Mouse (Mus musculus) c-Kit-positive CD71-positive TER-119-negative erythroid progenitor cells, embryonic 14.5 days (primary cell): ENCODE results near the gene Tmem200a.
"Not testable (repeated sequence)": the region's sequence is repeated elsewhere in the genome, so short reads cannot be mapped to it uniquely, and the experiment has no call there.

Source experiments
- DNase-seq: peaks from one replicate; pipeline ENCODE4 v3.0.0-alpha.2; 2013; ENCODE audit warnings: low read depth

Tmem200a gene

DNA sequence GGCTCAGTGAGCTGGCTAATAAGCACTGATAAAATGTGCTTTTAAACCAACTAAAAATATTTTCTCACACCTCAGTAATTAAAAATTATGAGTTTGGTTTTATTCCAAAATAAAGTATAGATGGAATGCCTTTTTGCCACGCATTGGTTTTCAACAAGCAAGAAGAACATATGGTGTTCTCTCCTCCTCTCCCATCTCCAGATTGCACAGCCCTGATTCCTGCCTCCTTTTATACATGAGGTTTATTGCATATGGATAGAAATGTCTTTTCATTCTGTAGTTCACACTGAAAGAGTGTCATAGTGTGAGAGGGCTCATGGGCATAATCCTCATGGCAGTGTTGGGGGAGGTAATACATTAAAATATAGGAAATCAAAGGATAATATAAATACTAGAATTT lies 96.2 kb downstream of the Tmem200a start:
- DNase-seq = no peak

DNA sequence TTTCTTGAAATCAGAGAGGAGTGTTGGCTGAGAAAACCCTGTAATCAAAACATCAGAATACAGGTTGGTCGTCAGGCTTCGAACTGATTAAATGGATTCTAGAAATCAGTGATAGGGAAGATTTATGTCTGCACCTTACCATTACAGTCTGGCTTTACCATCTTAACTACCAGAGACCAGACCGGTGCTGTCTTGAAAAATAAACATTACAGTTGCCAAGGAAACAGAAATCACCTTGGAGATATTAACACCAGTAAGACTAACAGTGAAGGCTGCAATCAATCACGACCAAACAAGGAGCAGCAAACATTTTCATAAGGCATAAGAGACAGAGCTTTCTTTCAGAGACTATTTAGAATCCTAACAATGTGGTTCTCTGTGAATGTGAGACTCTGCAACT lies 116.0 kb downstream of the Tmem200a start:
- DNase-seq = no peak

DNA sequence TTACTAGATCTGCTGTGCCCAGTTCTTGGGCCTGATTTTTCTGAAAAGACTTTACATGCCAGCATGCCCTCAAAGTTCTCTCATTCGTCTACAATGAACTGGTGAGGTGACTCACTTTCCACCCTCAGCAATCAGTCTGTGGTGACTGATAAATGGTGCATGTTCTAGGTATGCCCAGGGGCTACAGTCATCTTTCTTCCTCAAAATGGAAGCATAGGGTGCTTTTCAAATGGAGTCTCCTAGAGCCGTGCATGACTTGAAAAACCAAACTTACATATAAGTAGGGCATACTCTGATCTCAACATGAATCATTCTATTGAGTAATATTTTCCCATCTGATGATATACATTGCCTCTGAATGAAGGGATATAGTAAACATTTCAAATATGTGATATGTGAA lies 117.8 kb downstream of the Tmem200a start:
- no peak for DNase-seq

DNA sequence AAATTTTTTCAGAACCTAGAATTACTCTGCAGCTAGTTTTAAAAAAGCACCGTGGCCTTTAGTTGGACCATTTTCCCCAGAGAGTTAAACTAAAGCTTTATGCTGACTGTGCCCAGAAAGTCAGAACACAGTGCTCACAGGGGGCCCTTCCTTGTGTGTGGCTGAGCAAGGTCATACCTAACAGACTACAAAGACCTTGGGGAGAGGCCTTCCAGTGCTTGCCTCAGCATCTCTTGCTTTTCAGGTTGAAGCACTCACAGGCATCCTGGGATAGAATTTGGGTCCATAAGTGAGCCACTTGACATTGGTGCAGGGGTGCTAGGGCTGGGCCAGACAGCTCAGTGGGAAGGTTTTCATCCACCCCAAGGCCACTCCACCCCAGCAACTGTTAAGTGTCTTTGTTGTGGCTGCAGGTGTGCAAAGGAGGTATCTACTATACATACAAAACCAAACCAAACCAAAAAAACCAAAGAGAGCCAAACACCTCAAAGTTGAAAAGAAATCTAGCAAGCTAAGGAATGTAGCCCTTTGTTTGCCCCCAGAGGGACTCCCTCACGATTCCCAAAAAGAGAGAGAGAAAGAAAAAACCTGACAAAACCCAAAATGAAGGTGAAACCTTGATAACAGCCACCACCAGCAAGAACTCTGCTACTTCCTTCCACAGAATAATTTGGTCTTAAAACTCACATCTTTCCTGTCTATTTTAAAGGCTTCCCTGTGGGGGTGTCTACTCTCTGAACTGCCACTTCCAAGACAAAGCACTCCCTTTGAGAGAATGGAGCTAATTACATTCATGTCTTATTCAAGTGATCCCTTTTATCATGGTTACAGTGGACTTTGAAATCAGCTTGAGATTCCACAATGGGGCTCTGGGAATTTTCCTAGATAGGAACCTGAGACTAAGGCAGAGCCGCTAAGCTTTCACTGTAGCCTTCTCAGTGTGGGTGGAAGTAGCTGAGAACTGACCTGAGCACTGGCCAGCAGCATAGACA lies 119.8 kb downstream of the Tmem200a start:
- DNase-seq = no peak

DNA sequence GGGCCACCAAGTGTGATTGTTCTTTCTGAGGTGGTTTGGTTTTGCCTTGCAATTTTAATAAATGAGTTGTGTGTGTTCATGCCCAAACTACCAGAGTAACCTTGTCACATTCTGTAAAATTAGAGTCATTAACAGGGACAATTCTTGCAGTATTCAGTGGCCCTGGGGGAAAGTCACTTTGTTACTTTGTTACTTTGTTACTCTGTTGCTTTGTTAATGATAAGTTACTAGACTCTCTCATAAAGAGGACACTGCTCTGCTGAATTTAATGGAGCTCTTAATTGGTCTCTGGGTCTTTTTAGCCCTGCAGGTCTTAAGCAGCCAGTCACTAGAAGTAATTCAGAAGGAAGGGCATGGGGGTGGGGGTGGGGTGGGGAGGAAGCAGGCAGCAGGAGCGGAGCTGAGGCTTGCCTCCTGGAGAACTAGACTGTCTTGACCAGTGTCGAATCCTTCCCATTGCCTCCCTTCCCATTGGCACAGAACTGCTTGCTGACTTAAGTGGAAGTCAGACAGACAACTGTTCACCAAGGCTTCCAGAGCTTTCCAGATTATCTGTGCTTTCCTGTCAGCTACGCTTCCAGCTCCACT lies 124.1 kb downstream of the Tmem200a start:
- DNase-seq = no peak

DNA sequence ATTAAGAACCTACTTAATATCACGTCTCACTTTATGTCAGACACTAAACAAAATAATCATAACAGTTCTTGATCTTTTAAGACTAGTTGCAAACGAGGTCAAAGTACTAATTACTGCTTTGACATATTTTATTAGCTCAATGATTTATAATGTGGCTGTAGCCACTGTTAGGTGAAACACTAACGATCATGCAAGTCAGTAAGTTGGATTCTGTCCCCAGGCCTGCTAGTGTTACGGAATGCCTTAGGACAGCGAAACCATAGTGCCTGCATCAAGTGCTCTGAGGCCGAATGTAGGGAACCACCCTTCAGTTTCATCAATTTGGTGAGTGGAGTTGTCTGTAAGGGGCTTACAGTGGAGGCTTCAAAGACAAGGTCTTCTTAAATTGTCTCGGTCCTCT lies 126.0 kb downstream of the Tmem200a start:
- no peak for DNase-seq

DNA sequence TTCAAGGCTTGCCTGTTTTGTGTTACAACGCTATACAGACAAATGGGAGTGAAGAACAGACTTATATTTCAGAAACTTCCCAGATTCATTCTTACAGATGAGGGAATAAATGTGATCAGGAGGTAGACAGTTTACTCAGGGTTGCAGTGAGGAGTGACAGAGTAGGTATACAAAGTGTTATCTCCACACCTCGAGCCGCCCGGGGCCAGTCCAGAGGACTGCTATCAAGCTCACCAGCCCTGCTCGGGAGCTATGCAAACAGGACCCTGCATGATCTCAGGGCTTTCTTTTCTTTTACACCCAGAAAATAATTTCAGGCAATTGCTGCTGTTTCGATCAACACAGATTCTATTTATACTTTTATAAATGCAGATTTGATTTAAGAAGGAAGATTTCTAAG lies 126.7 kb downstream of the Tmem200a start:
- no peak for DNase-seq

DNA sequence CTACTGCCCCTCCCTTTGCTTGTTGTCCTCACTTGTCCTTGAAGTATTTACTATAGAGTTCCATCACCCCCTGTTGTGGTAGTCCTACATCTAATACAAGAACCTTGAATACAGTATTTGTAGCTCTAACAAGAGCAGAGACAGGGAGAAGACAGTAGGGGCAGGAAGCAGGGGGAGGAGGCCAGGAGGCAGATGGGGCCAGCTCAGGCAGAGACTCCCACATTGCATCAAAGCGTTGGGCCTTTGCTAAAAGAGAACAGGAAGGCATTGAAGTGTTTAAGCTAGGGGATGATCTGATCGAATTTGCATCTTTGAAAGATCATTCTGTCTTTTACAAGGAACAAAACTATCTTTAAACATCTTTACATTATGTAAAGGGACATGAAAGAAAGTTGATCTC lies 133.0 kb downstream of the Tmem200a start:
- DNase-seq = no peak

DNA sequence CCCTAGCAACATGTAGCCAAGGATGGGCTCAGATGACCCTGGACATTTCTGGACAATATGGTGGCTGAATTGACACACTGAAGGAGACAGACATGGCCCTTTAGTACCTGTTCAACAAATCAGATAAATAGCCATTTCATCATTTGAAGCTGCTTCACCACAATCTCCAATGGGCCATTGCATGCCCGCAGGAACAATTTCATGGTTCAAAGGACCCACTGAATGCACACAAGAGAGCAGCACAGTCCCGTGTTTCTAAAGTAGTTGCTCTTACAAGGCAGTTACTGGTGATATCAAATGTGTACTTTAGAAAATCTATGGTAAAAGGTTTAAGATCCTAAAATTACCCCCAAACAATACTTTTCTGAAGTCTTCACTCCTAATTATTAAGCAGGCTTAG lies 134.2 kb downstream of the Tmem200a start:
- DNase-seq = no peak

DNA sequence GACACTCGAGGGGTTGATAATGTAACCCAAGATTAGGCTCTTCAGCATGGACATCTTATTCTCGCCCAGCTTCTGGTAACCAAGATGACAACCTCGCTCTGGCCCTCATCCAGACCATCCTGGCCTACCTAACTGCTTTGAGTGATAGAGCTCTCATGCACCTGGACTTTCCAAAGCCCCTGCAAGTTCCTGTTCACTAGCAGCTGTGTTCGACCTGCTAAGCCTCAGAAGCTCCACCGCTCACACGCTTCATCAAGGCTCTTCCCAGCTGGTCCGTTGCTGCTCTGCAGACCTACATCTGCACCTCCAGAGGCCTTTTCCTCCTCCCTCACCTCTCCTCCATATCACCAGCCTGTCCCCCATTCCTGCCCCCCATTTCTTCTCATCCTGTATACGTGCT lies 147.1 kb downstream of the Tmem200a start:
- DNase-seq = no peak

DNA sequence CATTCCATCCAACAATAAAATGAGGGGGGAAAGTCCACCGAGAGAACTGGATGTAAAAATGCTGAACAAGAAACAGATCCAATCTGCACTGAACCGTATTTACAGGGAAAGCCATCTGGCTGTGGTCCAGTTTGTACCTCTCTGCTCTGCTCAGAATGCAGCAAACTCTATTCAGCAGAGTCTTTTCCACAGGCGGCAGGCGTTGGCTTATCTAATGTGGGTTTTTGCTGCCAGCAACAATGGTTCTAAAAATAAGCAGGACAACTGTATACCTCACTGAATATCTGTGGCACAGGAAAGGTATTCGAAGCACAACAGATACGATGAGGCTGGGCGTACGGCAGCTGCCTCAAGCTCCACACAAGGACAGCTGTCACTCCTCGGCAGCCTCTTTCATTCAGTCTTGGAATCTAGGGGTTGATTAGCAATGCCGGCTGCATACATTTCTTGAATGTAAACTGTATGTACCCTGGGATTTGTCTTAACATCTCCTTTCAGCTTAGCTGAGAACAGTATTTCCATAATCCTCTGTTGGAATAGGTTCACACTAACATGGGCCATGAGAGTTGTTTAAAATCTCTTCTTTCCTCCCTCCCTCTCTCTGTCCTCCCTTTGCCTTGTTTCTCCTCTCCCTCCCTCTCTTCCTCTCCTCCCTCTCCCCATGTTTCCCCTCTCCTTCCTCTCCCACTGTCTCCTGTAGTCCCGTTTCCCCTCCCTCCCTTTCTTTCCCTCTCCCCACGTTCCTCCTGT lies 149.3 kb downstream of the Tmem200a start:
- DNase-seq = no peak

DNA sequence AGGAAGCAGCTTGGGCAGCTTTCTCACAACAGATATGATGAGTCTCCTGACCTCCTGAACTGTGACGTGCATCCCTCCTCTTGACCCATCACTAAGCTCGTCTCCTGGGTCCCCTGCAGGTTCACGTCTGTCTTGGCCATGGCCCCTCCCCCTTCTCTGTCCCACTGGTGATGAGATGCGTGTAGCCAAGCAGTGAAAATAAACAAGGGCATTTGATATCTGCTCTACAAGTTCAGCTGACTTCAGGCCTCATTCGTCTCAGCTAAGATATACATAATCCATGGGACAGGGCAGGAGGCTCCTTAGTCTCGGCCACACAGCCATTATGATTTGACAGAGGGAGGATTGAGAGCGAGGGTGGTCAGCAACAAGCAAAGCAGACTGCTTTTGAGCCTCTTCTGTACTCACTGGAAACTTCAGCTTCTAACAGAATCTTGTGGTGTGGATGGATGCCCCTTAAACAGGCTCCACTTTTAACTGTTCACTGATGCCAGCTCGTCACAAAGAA lies 149.9 kb downstream of the Tmem200a start:
- no peak for DNase-seq

DNA sequence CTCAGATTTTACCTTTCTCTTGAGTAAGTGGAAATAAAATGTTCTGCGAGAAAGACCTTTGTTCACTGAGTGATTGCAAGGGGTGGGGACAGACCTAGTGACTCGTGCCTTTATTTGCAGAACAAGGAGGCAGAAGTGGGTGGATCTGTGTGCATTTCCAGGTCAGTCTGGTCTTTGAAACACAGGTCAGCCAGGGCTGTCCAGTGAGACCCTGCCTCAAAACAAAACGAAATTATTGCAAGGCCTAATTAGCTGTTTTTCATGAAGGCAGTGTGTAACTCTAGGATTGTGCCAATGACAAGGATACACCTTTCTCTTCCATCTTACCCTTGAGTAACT lies 150.4 kb downstream of the Tmem200a start:
- no peak for DNase-seq

DNA sequence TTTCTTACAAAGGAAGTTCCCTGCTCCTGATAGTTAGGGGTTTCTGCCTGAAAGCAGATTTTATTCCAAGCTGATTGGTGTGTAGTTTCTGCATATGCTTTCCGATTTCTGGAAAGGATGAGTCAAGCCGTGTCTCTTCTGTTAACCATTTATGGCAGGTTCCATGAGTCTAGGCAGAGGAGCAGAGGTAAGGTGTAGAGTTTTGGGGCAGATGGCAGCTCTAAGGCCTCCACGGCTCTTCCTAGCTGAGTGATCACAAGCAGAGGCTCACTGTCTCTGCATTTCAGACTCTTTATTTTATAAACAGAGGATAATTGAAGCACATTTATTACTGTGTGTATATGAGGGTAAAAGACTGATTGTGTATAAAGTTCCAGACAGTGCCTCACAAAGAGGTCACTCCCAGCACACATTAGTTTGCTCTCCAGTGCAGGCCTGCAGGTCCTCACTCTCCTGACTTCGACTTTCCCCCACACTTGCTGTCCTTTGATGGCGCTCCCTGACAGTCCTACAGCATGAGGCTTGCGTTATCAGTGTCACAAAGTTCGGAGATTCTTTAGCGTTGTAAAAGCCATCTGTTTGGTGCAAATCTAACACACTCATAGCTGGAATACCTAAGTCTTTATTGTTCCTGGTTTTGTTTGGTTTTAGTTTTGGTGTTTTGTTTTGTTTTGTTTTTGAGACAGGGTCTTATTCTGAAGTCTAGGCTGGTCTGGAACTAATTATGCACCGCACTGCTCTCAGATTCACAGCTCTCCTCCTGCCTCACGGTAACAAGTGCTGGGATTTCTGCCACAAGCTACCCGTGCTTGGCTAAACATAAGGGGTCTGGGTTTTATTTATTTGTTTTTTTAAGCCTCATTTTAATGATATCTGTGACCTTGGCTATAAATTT lies 151.1 kb downstream of the Tmem200a start:
- DNase-seq = no peak

DNA sequence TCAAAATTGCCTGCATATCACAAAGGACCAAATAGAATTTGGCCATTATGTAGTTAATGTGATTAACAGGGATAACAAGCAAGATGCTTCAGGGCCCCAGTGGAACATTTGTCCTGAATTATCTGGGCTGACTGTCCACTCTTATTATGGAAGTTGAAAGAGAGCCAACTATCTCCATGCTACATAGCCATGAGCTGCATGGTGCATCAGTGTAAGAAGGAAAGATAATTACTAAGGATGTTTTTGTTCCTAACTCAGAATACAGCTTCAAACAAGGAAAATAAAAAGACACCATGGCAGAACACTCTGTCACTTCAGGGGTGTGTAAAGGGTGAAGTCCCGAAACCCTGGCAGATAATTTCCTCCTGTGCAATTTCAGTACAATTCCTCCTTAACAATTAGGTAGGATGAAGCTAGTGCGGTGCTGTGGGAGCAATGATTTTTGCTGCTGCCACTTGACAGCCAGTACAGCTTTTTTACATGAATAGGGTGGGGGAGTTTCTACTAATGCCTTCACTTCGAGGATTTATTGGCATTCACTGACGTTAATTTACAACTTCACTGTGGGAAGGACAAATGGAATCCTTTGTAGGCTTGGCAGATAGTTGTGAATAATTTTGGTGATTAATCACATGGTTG lies 158.1 kb downstream of the Tmem200a start:
- DNase-seq = no peak

DNA sequence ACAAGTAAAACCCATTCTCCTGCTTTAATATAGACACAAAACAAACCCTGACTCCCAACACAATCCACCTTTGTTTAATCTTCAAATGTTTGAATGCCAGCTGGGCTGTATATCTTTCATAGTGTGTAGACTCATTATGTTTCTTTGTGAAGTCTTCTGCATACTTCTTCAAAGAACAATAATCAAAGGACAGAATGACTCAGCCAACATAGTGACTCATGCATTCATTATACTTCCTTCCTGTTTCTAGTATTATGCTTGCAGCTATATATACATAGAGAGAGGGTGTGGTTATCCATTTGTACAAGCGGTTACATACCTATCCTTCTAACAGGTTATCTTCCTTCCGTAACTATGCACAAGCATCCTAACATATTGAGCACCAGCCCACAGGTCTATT lies 160.7 kb downstream of the Tmem200a start:
- DNase-seq = no peak

DNA sequence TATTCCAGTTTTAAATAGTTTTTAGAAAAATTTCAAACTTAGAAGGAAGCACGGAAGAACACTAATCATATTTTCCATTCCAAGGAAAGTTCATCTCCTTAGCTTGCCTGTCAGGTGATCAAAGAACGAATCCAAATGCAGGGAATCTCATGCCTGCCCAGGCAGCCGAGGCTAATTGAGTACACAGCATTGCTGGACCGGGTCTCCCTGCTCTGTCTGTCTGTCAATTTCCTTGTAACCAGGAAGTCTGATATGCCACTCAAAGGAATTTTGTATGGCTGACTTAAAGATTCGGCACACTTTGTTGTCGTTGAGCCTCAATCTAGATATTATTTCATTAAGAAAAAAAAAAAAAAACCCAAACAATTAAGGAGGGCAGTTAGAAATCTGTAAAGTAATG lies 168.6 kb downstream of the Tmem200a start:
- no peak for DNase-seq

DNA sequence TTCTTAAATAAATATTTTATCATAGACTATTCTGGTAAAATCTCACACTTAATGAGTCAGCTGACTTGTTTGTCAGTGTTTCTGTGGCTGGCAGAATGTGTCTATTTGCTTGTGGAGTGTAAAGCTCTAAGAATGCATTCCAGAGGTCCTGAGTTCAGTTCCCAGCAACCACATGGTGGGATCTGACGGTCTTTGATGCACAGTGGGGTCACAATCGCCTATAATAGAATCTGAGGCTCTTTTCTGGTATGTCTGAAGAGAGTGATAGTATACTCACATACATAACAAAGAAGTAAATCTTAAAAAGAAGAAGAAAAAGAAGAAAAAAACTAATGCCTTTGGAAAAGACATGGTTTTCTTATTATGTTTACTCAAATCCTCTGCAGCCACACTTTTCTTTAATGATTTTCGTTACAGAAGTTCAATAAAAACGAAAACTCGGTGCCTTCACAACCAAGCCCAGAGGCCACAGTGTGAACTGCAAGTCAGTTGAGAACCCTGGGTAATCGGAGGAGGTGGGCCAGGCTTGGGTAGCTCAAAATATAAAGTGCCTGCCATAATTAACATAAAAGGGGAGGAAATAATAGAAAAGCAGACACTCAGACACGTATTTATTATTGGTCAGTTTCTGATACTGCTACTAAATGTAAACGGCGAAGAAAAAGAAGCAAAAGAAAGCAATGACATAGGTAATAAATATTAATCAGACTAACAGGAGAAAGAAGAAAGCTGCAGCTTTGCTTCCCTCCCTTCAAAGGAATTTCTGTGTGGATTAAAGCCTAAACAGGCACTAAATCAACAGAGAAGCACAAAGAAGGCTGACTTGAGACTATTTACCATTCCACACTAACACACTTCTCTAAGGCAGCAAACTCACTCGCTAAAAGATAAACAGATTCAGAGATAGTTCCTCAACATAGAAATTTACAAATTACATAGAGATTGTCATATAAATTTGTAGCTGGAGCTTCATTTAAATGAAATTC lies 170.5 kb downstream of the Tmem200a start:
- DNase-seq = no peak

DNA sequence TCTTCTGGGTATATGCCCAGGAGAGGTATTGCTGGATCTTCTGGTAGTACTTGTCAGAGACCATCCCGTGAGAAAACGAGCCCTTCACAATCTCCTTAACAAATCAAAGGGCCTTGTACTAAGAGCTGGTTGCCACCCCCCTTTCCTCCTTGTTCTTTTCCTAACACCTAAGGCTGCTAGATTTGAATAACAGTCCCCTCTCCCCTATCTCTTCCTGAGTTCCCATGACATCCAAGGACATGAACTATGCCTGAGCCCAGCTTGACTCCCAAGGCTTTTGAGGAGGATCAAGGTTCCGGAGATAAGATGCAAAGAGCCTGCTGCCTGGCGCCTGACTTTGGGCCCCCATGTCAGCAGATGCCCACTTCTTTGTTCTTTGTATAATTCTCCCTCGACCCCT lies 184.7 kb downstream of the Tmem200a start:
- DNase-seq = not testable (repeated sequence)

DNA sequence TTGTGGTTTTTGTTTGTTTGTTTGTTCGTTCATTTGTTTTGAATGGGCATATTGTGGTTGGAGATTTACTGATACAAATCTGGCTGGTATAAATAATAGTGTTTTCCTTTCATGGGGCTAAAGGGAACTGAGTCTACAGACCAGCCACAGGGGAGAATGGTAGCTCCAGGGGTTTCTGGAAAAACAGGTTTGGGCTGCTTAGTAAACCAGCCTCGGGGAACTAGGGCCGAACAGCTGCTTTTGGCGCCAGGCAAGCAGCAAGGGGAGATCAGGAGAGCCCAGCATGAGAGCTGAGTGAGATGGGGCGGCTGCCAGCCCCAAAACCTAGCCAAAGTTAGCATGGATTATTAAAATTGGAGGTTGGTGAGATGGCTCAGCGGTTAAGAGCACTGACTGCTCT lies 191.6 kb downstream of the Tmem200a start:
- no peak for DNase-seq
